Mouse (Mus musculus) intestine, embryonic 16.5 days (tissue): ENCODE results near the gene Coro2a. TPM values are rescaled to one million over a fixed set of nuclear protein-coding genes. Genes with fewer than 3 reads are reported as not detected.

ENCODE experiments used
- ATAC-seq: fragments of 200-750 bp; cut with Nextera tagmentation; 2 replicates; pipeline ENCODE4 v1.8.0; 2017; ENCODE audit warnings: moderate TSS enrichment, moderate library complexity
- H3K27ac ChIP-seq: fragments of 300-500 bp; sonication (generic); 2 replicates; pipeline ENCODE4 v1.5.1; 2014; ENCODE audit warnings: mild to moderate bottlenecking, low read length
- H3K27me3 ChIP-seq: fragments of 300-500 bp; sonication (generic); replicated peaks from 2 replicates; pipeline ENCODE4 v1.6.1; 2014; ENCODE audit warnings: low read length, control low read depth, mixed read lengths; ENCODE audit not compliant: control insufficient read depth, insufficient read depth
- H3K36me3 ChIP-seq: fragments of 300-500 bp; sonication (generic); 2 replicates; pipeline ENCODE4 v1.6.1; 2014; ENCODE audit warnings: low read length, control low read depth; ENCODE audit not compliant: control insufficient read depth, insufficient read depth
- H3K4me1 ChIP-seq: fragments of 300-500 bp; sonication (generic); 2 replicates; pipeline ENCODE4 v1.6.1; 2014; ENCODE audit warnings: low read length, control low read depth, mixed read lengths; ENCODE audit not compliant: control insufficient read depth, insufficient read depth
- H3K4me2 ChIP-seq: fragments of 300-500 bp; sonication (generic); 2 replicates; pipeline ENCODE4 v1.6.1; 2014; ENCODE audit warnings: low read depth, low read length, control low read depth
- H3K4me3 ChIP-seq: fragments of 300-500 bp; sonication (generic); 2 replicates; pipeline ENCODE4 v1.5.1; 2014; ENCODE audit warnings: mild to moderate bottlenecking, low read length
- H3K9ac ChIP-seq: fragments of 300-500 bp; sonication (generic); 2 replicates; pipeline ENCODE4 v1.6.1; 2014; ENCODE audit warnings: low read depth, low read length
- H3K9me3 ChIP-seq: fragments of 300-500 bp; sonication (generic); 2 replicates; pipeline ENCODE4 v1.6.1; 2016; ENCODE audit warnings: low read length, control low read depth; ENCODE audit not compliant: control insufficient read depth
- whole genome bisulfite sequencing: fragments of 180-500 bp; shearing (Covaris S2); extraction: QIAGEN DNeasy Blood & Tissue Kit; methylation state at CpG from one replicate; pipeline ENCODE4 v1.1.7; 2014; 5-methylcytosine and 5-hydroxymethylcytosine counted together
- polyA plus RNA-seq: library from polyadenylated mRNA; unstranded; fragments of >200 nt; fragmentation: Nextera tagmentation; extraction: Ambion mirVana; gene quantifications from 2 replicates; pipeline ENCODE4 v1.2.1, GENCODE M21; 2015

The Coro2a gene
- polyA plus RNA-seq, 1 experiment from 2014 or later = 99.8 TPM

- Histone ChIP-seq H3K4me2 (no peak overlapping the region), H3K27me3 (no peaks in the 10 kb centered on the region), H3K9me3 (no peaks in the 10 kb centered on the region), H3K4me3 (no peak overlapping the region), H3K27ac (no peak overlapping the region), H3K4me1 (peaks cover 2% of the 10 kb centered on the region; the same call in 1 of the 2 replicates), H3K9ac (no peak overlapping the region), H3K36me3 (no peaks in the 10 kb centered on the region)
- WGBS = 80% methylated on average over 8 of the region's 8 CpGs
- no peak for ATAC-seq
Measured at GRCm38 (mm10) chr4:46620946-46621345, 18.9 kb upstream of the Coro2a start.

GRCm38 (mm10) chr4:46620330-46620729 lies 18.3 kb upstream of the Coro2a start:
- Histone ChIP-seq H3K36me3 (no peaks in the 10 kb centered on the region), H3K9ac (peak overlapping the region; percentile 32; the same call in 1 of the 2 replicates), H3K4me2 (no peak overlapping the region), H3K4me3 (no peak overlapping the region), H3K27ac (no peak overlapping the region), H3K27me3 (no peaks in the 10 kb centered on the region), H3K4me1 (peaks cover 2% of the 10 kb centered on the region; the same call in 1 of the 2 replicates), H3K9me3 (no peaks in the 10 kb centered on the region)
- WGBS = 12% methylated on average over 23 of the region's 23 CpGs
- peak; percentile 41 for ATAC-seq

- Histone ChIP-seq H3K4me1 (peaks cover 2% of the 10 kb centered on the region; the same call in 1 of the 2 replicates), H3K4me2 (no peak overlapping the region), H3K36me3 (no peaks in the 10 kb centered on the region), H3K27me3 (no peaks in the 10 kb centered on the region), H3K9ac (no peak overlapping the region), H3K27ac (no peak overlapping the region), H3K4me3 (no peak overlapping the region), H3K9me3 (no peaks in the 10 kb centered on the region)
- ATAC-seq = no peak
- 58% methylated on average over 11 of the region's 11 CpGs for WGBS
Measured at GRCm38 (mm10) chr4:46618196-46618817, 16.3 kb upstream of the Coro2a start.

GRCm38 (mm10) chr4:46617408-46617807 lies 15.4 kb upstream of the Coro2a start:
- no peaks in the 10 kb centered on the region for H3K4me1 ChIP-seq
- no peaks in the 10 kb centered on the region for H3K36me3 ChIP-seq
- ATAC-seq = no peak
- no peak overlapping the region for H3K4me2 ChIP-seq
- WGBS = 77% methylated on average over 6 of the region's 6 CpGs
- no peaks in the 10 kb centered on the region for H3K9me3 ChIP-seq
- H3K9ac ChIP-seq = no peak overlapping the region
- no peaks in the 10 kb centered on the region for H3K27me3 ChIP-seq
- H3K4me3 ChIP-seq = no peak overlapping the region
- no peak overlapping the region for H3K27ac ChIP-seq

- no peaks in the 10 kb centered on the region for H3K9me3 ChIP-seq
Measured at GRCm38 (mm10) chr4:46614641-46615040, 12.6 kb upstream of the Coro2a start.

GRCm38 (mm10) chr4:46613618-46614017 lies 11.6 kb upstream of the Coro2a start:
- H3K4me3 ChIP-seq = no peak overlapping the region
- no peak overlapping the region for H3K27ac ChIP-seq
- no peaks in the 10 kb centered on the region for H3K9me3 ChIP-seq
- H3K27me3 ChIP-seq = no peaks in the 10 kb centered on the region
- no peak overlapping the region for H3K9ac ChIP-seq
- no peaks in the 10 kb centered on the region for H3K36me3 ChIP-seq
- no peaks in the 10 kb centered on the region for H3K4me1 ChIP-seq
- 73% methylated on average over 12 of the region's 12 CpGs for WGBS
- no peak overlapping the region for H3K4me2 ChIP-seq
- no peak for ATAC-seq

More at GRCm38 (mm10) chr4:46614641-46615040, 12.6 kb upstream of the Coro2a start:
- no peak overlapping the region for H3K27ac ChIP-seq
- no peak overlapping the region for H3K9ac ChIP-seq
- H3K4me1 ChIP-seq = no peaks in the 10 kb centered on the region
- no peak for ATAC-seq
- H3K36me3 ChIP-seq = no peaks in the 10 kb centered on the region
- no peak overlapping the region for H3K4me2 ChIP-seq
- 72% methylated on average over 9 of the region's 9 CpGs for WGBS
- H3K4me3 ChIP-seq = no peak overlapping the region
- H3K27me3 ChIP-seq = no peaks in the 10 kb centered on the region

- no peak overlapping the region for H3K4me2 ChIP-seq
- H3K27me3 ChIP-seq = no peaks in the 10 kb centered on the region
- no peaks in the 10 kb centered on the region for H3K36me3 ChIP-seq
- 4% methylated on average over 4 of the region's 4 CpGs for WGBS
- H3K9ac ChIP-seq = no peak overlapping the region
- H3K4me1 ChIP-seq = no peaks in the 10 kb centered on the region
- H3K9me3 ChIP-seq = no peaks in the 10 kb centered on the region
- no peak overlapping the region for H3K27ac ChIP-seq
- peak; percentile 37 for ATAC-seq
- H3K4me3 ChIP-seq = no peak overlapping the region
Measured at GRCm38 (mm10) chr4:46611181-46611580, 9.2 kb upstream of the Coro2a start.

GRCm38 (mm10) chr4:46607601-46608000 lies 5.6 kb upstream of the Coro2a start:
- Histone ChIP-seq H3K9ac (no peak overlapping the region), H3K4me2 (no peak overlapping the region), H3K27me3 (no peaks in the 10 kb centered on the region), H3K36me3 (no peaks in the 10 kb centered on the region), H3K27ac (no peak overlapping the region), H3K9me3 (no peaks in the 10 kb centered on the region), H3K4me3 (no peak overlapping the region), H3K4me1 (no peaks in the 10 kb centered on the region)
- ATAC-seq = no peak
- 75% methylated on average over 3 of the region's 3 CpGs for WGBS

- 67% methylated on average over 11 of the region's 11 CpGs for WGBS
- ATAC-seq = no peak
- H3K9me3 ChIP-seq = no peaks in the 10 kb centered on the region
- no peak overlapping the region for H3K4me3 ChIP-seq
- H3K4me1 ChIP-seq = 0 out of 2 replicates have a peak, but pooled peaks cover 4% of the 10 kb centered on the region
- no peak overlapping the region for H3K27ac ChIP-seq
- no peak overlapping the region for H3K4me2 ChIP-seq
- no peak overlapping the region for H3K9ac ChIP-seq
- H3K36me3 ChIP-seq = no peaks in the 10 kb centered on the region
- peaks cover 13% of the 10 kb centered on the region; the same call in 1 of the 2 replicates for H3K27me3 ChIP-seq
Measured at GRCm38 (mm10) chr4:46605451-46605850, 3.4 kb upstream of the Coro2a start.
